Mouse (Mus musculus): ENCODE results near the gene Tulp1.

GRCm38 (mm10) chr17:28313880-28314225 is 51.2 kb downstream of the Tulp1 start:
- TF ChIP-seq MYOG (IDR thresholded peaks at IDR 0.05; ENCODE audit: control insufficient read depth, extremely low read depth, insufficient read length) (no peak), MAX (IDR thresholded peaks at IDR 0.05) (no peak), CTCF (IDR thresholded peaks at IDR 0.05; ENCODE audit: control insufficient read depth, insufficient read depth, insufficient read length) (no peak)
